Mouse (Mus musculus) embryonic fibroblast, embryonic 13.5 days (primary cell): ENCODE results near the gene Cpne2.

Source experiments
- CTCF ChIP-seq: IDR thresholded peaks from 2 replicates; pipeline ENCODE4 v1.5.1; 2011; ENCODE audit warnings: mild to moderate bottlenecking, control low read depth, low read length, moderate library complexity, borderline replicate concordance; ENCODE audit not compliant: insufficient read depth
- POLR2A ChIP-seq: IDR thresholded peaks from 2 replicates; pipeline ENCODE4 v1.6.1; 2011; ENCODE audit warnings: low read depth, mild to moderate bottlenecking, control low read depth, low read length, moderate library complexity

DNA sequence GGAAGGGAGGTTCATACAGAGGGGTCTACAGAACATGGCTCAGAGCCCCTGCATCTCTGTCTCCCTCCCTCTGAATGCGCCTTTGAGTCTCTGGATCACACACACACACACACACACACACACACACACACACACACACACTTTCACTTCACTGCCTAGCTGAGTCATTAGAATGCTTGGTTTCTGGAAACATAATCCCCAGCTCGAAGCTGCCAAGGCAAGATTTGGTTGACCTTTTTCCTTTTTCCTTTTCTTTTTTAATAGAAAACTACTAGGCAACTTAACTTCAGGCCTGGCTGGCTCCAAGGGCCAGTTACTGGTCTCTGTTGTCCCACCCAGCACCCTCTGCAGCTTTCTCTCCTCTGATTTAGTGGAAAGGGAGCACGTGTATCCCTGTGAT lies 16.0 kb upstream of the Cpne2 start:
- TF ChIP-seq CTCF (no peak), POLR2A (no peak)
